Mouse (Mus musculus): ENCODE results near the gene Hivep2. TPM values are rescaled to one million over a fixed set of nuclear protein-coding genes. Genes with fewer than 3 reads are reported as not detected.

Gene Hivep2
- total RNA-seq, 1 experiment: 2.3 TPM

GRCm38 (mm10) chr10:14168197-14168844, 202.4 kb downstream of the Hivep2 start:
- H3K4me1 ChIP-seq (ENCODE audit: control insufficient read depth in 2 of 2, insufficient read depth in 2 of 2, low read length in 2 of 2, poor library complexity in 1 of 2): 0 out of 4 replicates have a peak, but pooled peaks cover 0 to 2% of the 10 kb centered on the region in 2 experiments

GRCm38 (mm10) chr10:14168869-14169566, 203.1 kb downstream of the Hivep2 start:
- Histone ChIP-seq H3K36me3 (ENCODE audit: control insufficient read depth, insufficient read depth, low read length, poor library complexity, severe bottlenecking) (no peaks in the 10 kb centered on the region), H3K9ac (ENCODE audit: insufficient read depth, low read depth, low read length, poor library complexity, severe bottlenecking) (no peak overlapping the region), H3K9me3 (ENCODE audit: control insufficient read depth, insufficient read depth, low read depth, low read length) (no peaks in the 10 kb centered on the region), H3K4me3 (ENCODE audit: insufficient read depth in 1 of 2, low read depth in 1 of 2, low read length in 2 of 2, poor library complexity in 1 of 2, severe bottlenecking in 1 of 2) (no peak overlapping the region), H3K4me1 (ENCODE audit: control insufficient read depth in 2 of 2, insufficient read depth in 2 of 2, low read length in 2 of 2, poor library complexity in 1 of 2) (0 out of 4 replicates have a peak, but pooled peaks cover 0 to 2% of the 10 kb centered on the region in 2 experiments), H3K27ac (ENCODE audit: insufficient read depth, low read depth, low read length, poor library complexity, severe bottlenecking) (no peak overlapping the region)
- DNase-seq (ENCODE audit: low read depth, low spot score): no peak
- in situ Hi-C loops (cut with MboI; ENCODE audit: low sequenced_read_pairs in 2 of 2, unreplicated experiment in 2 of 2): no loop called here
- TF ChIP-seq CHD2 (IDR thresholded peaks at IDR 0.05; ENCODE audit: low read depth, low read length): no peak
- TF ChIP-seq HCFC1 (IDR thresholded peaks at IDR 0.05; ENCODE audit: borderline replicate concordance, insufficient read depth, low read length): no peak
- TF ChIP-seq ZC3H11A (IDR thresholded peaks at IDR 0.05; ENCODE audit: borderline replicate concordance, low read depth, low read length): no peak

More at GRCm38 (mm10) chr10:14168197-14168844, 202.4 kb downstream of the Hivep2 start:
- no peak overlapping the region for H3K27ac ChIP-seq (ENCODE audit: insufficient read depth, low read depth, low read length, poor library complexity, severe bottlenecking)
- H3K4me3 ChIP-seq (ENCODE audit: insufficient read depth in 1 of 2, low read depth in 1 of 2, low read length in 2 of 2, poor library complexity in 1 of 2, severe bottlenecking in 1 of 2): no peak overlapping the region
- no peak overlapping the region for H3K9ac ChIP-seq (ENCODE audit: insufficient read depth, low read depth, low read length, poor library complexity, severe bottlenecking)
- no peaks in the 10 kb centered on the region for H3K36me3 ChIP-seq (ENCODE audit: control insufficient read depth, insufficient read depth, low read length, poor library complexity, severe bottlenecking)
- no peak for DNase-seq (ENCODE audit: low read depth, low spot score)
- in situ Hi-C loops (cut with MboI; ENCODE audit: low sequenced_read_pairs in 2 of 2, unreplicated experiment in 2 of 2): no loop called here
- H3K9me3 ChIP-seq (ENCODE audit: control insufficient read depth, insufficient read depth, low read depth, low read length): no peaks in the 10 kb centered on the region
- TF ChIP-seq ZC3H11A (IDR thresholded peaks at IDR 0.05; ENCODE audit: borderline replicate concordance, low read depth, low read length) (no peak), CHD2 (IDR thresholded peaks at IDR 0.05; ENCODE audit: low read depth, low read length) (no peak)

- no peak for DNase-seq (ENCODE audit: low read depth, low spot score)
- H3K9me3 ChIP-seq (ENCODE audit: control insufficient read depth, insufficient read depth, low read depth, low read length): no peaks in the 10 kb centered on the region
- in situ Hi-C loops (cut with MboI; ENCODE audit: low sequenced_read_pairs in 2 of 2, unreplicated experiment in 2 of 2): no loop called here
- H3K27ac ChIP-seq (ENCODE audit: insufficient read depth, low read depth, low read length, poor library complexity, severe bottlenecking): no peak overlapping the region
- H3K9ac ChIP-seq (ENCODE audit: insufficient read depth, low read depth, low read length, poor library complexity, severe bottlenecking): no peak overlapping the region
- H3K36me3 ChIP-seq (ENCODE audit: control insufficient read depth, insufficient read depth, low read length, poor library complexity, severe bottlenecking): no peaks in the 10 kb centered on the region
- TF ChIP-seq MAFK (IDR thresholded peaks at IDR 0.05; ENCODE audit: insufficient read depth, low read depth, low read length): no peak
- TF ChIP-seq HCFC1 (IDR thresholded peaks at IDR 0.05; ENCODE audit: borderline replicate concordance, insufficient read depth, low read length): no peak
- no peak for TF ChIP-seq CHD2 (IDR thresholded peaks at IDR 0.05; ENCODE audit: low read depth, low read length)
- TF ChIP-seq ZC3H11A (IDR thresholded peaks at IDR 0.05; ENCODE audit: borderline replicate concordance, low read depth, low read length): no peak
- TF ChIP-seq ZNF384 (IDR thresholded peaks at IDR 0.05; ENCODE audit: low read depth, low read length): no peak
- no peaks in the 10 kb centered on the region for H3K4me1 ChIP-seq (ENCODE audit: control insufficient read depth in 2 of 2, insufficient read depth in 2 of 2, low read length in 2 of 2, poor library complexity in 1 of 2)
- H3K4me3 ChIP-seq (ENCODE audit: insufficient read depth in 1 of 2, low read depth in 1 of 2, low read length in 2 of 2, poor library complexity in 1 of 2, severe bottlenecking in 1 of 2): no peak overlapping the region
These were observed 208.2 kb downstream of the Hivep2 start for GRCm38 (mm10) chr10:14174124-14174523.

GRCm38 (mm10) chr10:14179424-14180339, 213.8 kb downstream of the Hivep2 start:
- Histone ChIP-seq H3K9ac (ENCODE audit: insufficient read depth, low read depth, low read length, poor library complexity, severe bottlenecking) (no peak overlapping the region), H3K9me3 (ENCODE audit: control insufficient read depth, insufficient read depth, low read depth, low read length) (no peaks in the 10 kb centered on the region), H3K36me3 (ENCODE audit: control insufficient read depth, insufficient read depth, low read length, poor library complexity, severe bottlenecking) (no peaks in the 10 kb centered on the region), H3K4me3 (ENCODE audit: insufficient read depth in 1 of 2, low read depth in 1 of 2, low read length in 2 of 2, poor library complexity in 1 of 2, severe bottlenecking in 1 of 2) (no peak overlapping the region), H3K27ac (ENCODE audit: insufficient read depth, low read depth, low read length, poor library complexity, severe bottlenecking) (no peak overlapping the region), H3K4me1 (ENCODE audit: control insufficient read depth in 2 of 2, insufficient read depth in 2 of 2, low read length in 2 of 2, poor library complexity in 1 of 2) (no peaks in the 10 kb centered on the region)
- DNase-seq (ENCODE audit: low read depth, low spot score): no peak
- TF ChIP-seq HCFC1 (IDR thresholded peaks at IDR 0.05; ENCODE audit: borderline replicate concordance, insufficient read depth, low read length): no peak
- no peak for TF ChIP-seq MAFK (IDR thresholded peaks at IDR 0.05; ENCODE audit: insufficient read depth, low read depth, low read length)
- TF ChIP-seq ZC3H11A (IDR thresholded peaks at IDR 0.05; ENCODE audit: borderline replicate concordance, low read depth, low read length): no peak
- TF ChIP-seq CHD2 (IDR thresholded peaks at IDR 0.05; ENCODE audit: low read depth, low read length): no peak
- TF ChIP-seq ZNF384 (IDR thresholded peaks at IDR 0.05; ENCODE audit: low read depth, low read length): no peak
- in situ Hi-C loops (cut with MboI; ENCODE audit: low sequenced_read_pairs in 2 of 2, unreplicated experiment in 2 of 2): no loop called here

Data from ES-E14 (cell line).